Mouse (Mus musculus) brain, embryonic 18.5 days (tissue): ENCODE measurements around the gene Zbtb9.

Source experiments
- DNase-seq: peaks from one replicate; pipeline ENCODE4 v3.0.0-alpha.2; 2012; ENCODE audit warnings: low read depth, low spot score

Zbtb9 gene

DNA sequence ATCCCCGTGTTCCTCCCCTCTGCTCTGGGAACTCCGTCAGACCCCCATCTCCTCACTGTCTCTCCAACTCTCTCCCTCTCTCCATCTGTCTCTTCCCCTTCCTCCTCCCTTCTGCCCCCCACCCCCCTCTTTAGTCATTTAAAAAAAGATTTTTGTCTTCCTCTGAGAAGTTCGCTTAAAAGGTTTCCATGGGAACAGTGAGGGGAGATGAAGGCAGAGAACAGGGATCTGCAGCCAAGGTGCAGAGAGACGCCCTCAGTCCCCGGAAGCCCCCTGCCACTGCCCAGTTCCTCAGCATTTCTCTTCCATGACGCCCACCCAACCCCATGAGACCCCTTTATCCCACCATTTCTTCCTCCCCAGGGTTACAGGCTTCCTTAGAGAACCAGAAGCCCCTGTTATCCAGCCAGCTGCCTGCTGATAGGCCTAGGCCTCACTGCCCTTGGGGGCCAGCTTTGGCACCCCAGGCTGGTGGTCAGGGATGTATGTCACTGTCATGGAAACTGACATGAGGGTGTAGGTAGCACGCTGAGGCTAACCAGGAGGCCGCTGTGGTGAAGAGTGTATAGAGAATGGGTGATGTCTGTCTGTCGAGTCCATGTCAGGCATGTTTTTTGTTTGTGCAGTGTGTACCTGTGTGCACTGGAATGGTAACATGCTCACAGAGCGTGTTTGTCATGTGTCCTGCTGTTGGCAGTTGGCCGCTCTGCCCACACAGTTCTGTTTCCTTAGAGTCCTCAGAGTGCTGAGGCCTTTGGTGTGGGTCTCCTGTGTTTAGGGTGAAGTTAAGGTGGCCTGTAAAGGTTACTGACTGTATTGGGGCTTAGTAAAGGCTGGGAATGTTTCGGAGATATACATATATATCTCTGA lies 25.5 kb upstream of the Zbtb9 start:
- no peak for DNase-seq

DNA sequence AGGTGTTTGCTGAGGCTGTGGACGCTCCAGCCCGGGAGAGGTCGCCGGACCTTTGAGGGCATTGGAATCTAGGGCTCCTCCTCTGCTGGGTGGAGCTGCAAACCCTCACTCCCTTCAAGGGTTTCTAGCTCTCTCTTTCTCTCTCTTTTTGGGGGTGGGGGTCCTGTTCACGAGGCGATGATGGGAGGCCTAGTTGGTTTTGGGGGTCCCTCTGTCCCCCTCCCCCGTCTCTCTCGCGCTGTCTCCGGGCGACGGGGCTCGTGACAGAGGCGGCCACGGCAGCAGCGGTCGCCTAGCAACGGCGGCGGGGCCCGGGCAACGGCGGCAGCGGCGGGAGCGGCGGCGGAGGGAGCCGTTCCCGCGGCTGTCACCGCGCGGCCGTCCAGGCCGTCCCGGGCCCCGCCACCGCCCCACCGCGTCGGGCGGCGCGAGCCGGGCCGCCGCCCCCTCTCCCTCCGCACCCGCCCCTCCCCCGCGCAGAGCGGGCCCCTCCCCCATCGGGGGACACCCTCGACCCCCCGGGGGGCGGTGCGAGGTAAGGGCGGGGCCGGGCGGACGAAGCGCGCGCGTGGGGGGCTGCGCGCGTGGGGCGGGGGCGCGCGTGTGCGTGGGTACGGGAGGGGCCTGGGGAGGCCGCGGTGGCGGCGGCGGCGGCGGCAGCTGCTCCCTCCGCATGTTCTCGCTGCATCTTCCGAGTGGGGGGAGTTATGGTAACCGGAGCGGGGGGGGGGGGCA lies 24.5 kb upstream of the Zbtb9 start:
- DNase-seq = no peak

DNA sequence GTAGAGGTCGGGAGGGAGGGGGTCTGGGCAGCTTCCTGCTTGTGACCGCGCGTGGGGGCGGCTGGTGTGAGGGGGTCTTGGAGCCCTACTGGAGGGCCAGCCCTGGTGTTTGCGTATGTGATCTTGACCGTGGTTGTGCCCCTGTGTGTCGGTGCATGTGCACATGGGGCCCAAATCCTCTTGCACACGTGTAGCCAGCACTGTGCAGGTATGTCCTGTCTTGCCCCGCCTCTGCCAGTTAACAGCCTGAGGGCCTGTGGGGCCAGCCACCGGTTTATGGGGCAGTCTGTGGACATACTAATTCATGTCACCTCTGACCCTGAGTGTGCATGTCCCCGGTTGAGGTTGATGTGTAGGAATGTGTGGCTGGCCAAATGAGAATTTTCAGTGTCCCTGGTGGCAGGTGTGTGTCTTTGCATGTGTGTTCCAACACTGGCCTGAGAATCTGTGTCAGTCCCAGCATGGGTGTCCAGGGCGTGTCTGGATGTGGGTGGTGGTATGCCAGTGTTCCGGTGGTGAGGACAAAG lies 23.9 kb upstream of the Zbtb9 start:
- DNase-seq = no peak

DNA sequence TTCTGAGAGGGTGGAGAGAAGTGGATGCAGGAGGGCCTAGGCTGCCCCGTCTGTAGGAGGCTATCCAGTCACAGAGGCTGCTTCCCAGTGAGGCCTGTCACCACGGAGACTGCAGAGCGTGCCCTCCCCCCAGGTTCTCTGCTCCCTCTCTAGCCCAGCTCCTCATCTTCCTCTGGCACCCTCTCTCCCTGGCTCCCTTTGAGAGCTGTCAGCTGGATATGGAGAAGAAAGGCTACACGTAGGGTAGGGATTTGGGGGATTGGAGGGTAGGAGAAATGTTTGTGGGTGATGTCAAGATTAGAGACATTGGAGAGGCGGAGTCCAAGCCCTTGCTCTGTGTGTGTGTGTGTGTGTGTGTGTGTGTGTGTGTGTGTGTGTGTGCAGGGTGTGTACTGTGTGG lies 23.1 kb upstream of the Zbtb9 start:
- no peak for DNase-seq

DNA sequence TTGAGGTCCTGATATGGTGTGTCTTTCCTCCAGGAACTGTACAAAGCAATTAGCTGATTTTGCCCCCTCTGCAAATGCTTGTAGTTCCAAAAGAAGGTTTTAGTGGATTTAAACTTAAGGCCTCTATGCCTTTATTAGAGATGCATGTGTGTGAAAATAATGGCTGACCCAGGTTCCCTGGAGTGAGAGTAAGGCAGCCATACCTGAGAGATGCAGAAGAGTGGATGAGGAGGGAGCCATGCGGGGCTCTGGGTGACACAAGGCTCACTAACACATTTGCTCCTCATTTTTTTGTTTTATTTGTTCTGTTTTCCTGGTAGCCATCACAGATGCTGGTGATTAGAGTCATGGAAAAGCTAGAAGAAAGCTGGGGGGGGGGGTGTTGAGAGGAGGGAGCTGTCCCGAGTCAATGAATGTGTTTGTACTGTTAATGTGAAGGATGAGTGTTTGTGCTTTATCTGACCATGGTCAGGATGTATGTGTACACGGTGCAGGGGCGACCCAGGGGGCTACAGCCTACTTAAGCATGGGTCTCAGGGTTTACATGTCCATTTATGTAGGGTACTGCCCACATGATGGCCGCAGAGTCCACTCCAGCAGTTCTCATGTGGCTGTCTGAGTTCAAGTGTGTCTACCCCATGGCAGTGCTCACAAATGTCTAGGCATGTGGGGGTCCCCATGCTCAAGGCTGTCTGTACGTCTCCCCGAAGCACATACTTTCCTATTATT lies 22.2 kb upstream of the Zbtb9 start:
- DNase-seq = no peak

DNA sequence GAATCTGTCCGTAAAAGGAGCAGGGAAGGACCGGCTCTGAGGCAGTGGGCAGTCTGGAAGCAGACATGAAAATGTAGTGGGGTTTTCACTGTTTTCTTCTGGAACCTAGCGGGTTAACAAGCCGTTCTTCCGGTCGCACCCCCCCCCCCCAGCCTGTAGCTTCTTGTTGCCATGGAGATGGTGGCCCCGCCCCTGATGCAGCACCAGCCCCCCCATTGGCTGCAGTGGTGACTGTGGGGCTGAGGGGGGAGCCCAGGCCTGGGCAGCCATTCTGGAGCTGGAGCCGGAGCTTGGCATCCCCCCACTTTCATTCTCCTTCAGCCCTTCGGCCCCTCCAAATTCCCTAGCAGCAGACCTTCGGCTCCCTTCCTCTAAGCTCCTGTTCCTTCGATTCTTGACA lies 21.6 kb upstream of the Zbtb9 start:
- no peak for DNase-seq

DNA sequence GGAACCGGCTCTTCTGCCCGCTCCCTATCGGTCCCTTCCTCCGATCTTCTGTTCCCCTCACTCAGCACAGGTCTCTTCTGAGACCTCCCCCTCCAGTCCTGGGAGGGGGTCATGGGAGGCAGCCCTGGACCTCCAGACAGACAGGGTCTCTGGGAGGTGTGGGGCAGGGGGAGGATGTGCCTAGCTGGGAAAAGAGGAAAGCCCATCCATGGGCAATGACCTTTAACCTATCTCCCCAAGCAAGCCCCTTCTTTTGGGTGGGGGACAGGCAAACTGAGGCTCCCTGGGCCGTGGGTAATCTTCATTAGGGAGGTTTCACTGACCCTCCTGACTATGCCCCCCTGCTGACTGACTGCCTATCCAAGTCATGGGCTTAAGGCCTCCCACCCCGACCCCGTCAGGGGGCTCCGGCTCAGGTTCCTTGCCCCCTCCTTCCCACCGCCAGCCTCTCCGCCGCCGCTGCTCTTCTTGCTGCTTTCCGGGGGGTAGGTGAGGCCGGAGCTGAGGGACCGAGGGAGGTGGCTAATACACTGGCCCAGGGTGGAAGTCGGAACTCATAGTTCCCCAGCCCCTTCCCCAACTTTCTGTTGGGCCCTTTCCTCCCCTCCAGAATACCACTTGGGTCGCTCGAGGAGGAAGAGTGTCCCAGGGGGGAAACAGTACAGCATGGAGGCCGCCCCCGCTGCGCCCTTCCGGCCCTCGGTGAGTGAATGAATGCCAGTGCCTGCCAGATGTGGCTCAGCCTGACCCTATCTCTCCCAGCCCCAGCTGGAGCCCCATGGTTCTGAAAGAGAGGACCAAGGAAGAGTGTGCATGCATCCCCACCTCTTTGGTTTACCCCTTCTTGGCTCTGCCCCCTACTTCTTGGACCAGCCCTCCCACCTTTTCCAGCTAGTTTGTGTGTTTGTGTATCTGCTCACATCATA lies 20.8 kb upstream of the Zbtb9 start:
- no peak for DNase-seq

DNA sequence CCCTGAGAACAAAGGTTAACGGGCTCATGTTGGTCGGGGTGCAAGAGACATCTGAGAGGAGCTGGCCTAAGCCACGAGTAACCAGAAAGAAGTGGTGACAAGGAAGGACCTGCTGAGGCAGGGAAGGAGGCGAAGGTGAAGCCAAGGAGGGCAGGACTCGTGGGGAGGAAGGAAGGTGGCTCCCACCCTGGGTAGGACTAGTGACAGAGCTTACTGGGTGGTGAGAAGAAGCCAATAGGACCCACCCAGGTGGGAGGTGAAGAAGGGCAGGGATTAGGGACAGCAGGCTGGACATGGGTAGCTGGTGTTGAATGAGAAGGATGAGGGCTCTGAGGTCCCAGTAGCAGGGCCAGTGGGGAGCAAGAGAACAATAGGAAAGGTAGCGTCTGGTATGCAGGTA lies 19.8 kb upstream of the Zbtb9 start:
- DNase-seq = no peak

DNA sequence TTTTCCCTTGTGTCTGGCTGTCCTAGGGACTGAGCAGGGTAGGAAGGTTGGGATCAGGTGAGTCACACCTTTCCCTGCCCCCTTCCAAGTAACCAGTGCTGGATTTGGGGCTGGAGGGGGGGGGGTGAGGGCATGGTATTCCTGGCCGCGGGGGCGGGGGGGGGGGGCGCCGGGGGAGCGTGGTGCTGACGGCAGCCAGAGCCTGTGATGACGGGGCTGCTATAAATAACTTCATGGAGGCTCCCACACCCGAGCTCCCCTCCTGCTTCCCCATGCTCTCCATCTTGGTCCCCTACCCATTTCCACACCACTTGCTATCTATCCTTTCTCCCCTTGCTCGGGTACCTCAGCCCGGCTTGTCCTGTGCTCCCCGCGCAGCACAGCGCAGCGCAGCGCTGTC lies 19.2 kb upstream of the Zbtb9 start:
- no peak for DNase-seq

DNA sequence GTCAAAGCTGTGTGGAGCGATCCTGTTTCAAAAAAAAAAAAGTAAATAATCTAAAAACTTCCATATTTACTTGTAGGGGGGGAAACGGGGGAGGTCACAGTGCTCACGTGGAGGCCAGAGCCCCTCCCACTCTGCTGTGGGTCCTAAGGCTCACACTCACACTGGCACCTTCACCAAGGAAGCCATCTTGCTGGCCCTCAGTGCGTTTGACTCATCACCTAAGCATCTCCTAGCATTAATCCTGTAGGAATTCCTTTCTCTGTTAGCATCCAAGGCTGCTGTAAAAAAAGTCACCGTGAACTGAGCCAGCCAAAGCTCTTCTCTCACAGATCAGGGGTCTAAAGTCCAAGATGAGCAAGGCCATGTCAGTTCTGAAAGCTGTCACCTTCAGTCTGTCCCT lies 16.7 kb upstream of the Zbtb9 start:
- DNase-seq = no peak

DNA sequence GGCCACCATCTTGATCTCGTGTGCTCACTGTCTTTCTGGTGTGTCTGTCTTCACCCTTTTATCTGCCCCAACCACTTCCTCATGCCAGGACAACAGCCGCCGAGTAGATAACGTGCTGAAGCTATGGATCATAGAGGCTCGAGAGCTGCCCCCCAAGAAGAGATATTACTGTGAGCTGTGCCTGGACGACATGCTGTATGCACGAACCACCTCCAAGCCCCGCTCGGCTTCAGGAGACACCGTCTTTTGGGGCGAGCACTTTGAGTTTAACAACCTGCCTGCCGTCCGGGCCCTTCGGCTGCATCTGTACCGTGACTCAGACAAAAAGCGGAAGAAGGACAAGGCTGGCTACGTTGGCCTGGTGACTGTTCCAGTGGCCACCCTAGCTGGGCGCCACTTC lies 16.1 kb upstream of the Zbtb9 start:
- no peak for DNase-seq

DNA sequence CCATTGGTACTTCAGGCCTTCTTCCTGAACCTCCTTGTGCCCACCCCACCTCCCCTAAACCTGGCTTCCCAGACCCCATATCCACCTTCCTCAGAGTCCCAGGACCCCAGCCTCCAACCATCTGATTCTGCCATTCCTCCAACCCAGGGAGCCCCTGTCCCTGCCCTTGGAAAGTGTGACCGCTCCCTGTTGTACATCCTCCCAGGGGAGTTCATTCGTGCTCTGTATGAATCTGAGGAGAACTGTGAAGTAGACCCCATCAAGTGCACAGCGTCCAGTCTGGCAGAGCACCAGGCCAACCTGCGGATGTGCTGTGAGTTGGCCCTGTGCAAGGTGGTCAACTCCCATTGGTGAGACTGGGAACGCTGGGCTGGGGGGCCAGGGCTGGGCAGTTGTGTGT lies 15.1 kb upstream of the Zbtb9 start:
- no peak for DNase-seq

DNA sequence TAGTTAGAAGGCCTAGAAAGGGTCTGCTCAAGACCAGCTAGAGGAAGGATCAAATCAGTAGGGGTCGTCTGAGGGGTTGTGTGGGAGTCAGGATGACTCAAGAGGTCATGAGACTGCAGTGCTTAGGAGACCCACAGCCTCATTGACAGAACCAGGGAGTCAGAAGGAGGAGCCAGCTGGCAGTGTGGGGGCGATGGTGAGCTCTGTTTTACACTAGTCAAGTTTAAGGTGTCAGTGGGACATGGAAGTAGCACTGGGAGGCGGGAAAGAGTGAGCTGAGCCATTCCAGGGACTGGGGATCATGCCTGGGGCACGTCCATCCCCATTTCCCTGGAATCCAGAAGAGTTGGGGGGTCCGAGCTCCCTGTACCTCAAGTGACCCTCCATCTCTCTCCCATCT lies 14.1 kb upstream of the Zbtb9 start:
- DNase-seq = no peak

DNA sequence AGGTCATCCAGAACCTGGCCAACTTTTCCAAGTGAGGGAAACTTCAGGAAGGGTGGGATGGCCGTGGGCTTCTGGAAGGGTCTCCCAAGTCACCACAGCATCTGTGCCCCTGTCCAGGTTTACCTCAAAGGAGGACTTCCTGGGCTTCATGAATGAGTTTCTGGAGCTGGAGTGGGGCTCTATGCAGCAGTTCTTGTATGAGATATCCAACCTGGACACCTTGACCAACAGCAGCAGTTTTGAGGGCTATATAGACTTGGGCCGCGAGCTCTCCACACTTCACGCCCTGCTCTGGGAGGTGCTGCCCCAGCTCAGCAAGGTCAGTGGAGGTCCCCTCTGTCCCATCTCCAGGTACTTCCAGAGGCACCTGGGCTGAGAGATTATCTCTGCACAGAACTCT lies 13.2 kb upstream of the Zbtb9 start:
- no peak for DNase-seq

DNA sequence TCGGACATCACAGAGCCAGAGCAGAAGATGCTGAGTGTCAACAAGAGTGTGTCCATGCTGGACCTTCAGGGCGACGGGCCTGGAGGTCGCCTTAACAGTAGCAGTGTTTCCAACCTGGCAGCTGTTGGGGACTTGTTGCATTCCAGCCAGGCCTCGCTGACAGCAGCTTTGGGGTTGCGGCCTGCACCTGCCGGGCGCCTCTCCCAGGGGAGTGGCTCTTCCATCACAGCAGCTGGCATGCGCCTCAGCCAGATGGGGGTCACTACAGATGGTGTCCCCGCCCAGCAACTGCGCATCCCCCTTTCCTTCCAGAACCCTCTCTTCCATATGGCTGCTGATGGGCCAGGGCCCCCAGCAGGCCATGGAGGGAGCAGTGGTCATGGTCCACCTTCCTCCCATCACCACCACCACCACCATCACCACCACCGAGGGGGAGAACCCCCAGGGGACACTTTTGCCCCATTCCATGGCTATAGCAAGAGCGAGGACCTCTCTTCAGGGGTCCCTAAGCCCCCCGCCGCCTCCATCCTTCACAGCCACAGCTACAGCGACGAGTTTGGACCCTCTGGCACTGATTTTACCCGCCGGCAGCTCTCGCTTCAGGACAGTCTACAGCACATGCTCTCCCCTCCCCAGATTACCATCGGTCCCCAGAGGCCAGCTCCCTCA lies 11.3 kb upstream of the Zbtb9 start:
- DNase-seq = no peak

DNA sequence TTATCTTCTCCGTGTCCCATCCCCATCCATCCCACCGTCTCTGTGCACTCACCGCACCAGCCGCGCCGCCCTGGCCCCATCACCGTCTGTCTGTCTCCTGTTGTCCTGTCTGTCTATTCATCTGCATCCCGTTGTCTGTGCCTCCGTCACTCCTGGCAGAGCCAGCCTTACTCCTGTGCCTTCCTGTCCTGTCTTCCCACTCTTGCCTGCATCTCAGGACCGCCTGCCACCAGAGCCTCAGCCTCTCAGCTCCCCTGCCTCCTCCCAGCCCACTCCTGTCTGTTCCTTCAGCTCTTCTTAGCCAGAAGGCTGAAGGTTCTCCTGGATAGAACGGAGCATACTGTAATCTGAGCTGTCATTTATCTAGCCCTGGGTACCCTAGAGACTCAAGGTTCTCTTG lies 6.0 kb upstream of the Zbtb9 start:
- no peak for DNase-seq

DNA sequence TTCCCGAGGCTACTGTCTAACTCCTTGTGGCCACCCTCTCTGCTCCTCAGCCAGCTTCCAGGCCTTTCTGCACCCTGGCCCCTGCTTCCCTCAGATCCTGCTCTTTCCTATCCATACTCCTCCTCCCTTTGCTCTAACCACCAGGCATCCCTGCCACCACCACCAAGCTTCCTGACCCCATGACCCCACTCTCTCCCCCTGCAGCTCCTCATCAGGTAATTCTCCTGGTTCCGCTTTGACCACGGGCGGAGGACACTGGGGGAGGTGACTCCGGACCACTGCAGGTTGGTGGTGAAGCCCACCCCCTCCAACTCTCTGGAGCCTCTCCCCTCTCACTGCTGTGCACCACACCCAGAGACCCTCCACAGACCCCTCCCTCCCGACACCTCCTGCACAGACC lies 5.5 kb upstream of the Zbtb9 start:
- no peak for DNase-seq

DNA sequence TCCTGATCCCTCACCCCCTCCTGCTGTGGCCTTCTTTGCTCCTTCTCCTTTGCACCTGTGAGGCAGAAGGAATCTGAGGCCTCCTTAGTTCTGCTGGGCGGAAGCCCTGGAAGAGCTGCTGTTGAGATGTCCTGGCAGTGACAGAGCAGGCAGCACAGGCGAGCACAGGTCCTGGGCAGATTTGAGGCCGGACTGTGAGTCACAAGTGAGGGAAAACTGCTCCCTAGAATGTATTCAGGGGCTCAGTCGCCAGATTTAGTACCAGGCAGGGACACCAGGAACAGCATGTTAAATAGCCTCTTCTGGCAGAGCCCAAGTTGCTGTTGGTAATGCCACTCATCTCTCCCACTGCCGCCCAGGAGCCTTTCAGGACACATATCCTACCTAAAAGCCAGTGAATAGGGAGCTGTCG lies 4.8 kb upstream of the Zbtb9 start:
- DNase-seq = no peak

DNA sequence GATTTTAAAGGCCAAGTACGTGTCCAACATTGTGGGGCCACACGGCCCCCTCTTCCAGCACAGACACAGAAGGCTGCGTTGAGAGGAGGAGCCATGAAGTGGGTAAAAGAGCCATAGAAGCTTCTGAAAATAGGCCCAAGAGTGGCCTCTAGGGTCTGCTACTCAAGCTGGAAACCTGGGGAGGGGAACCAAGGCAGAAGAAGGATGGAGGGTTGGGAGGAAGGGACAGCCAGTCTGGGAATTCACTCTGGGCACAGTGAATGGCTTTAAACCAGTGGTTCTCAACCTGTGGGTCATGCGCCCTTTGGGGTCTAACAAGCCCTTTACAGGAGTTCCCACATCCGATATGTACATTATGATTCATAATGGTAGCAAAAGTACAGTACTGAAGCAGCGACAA lies 3.7 kb upstream of the Zbtb9 start:
- DNase-seq = no peak

DNA sequence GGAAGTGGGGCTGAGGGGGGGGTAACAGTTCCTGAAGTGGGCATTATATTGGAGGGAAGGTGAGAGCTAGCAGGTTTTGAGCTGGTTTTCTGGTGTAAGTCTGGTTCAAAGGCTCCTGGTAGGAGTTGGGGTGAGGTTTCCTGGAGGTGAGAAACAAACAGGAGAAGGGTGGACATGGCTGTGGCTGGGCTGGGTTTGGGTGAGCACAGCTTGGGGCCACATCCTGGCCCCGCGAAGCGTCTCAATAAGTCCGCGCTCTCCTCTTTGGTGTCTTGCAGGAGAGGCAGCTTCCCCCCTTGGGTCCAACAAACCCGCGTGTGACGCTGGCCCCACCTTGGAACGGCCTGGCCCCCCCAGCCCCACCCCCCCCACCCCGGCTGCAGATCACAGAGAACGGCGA lies 2.7 kb upstream of the Zbtb9 start:
- DNase-seq = no peak
